Mouse (Mus musculus) olfactory bulb, adult 2 months (tissue): ENCODE data around the gene Uqcr11. TPM values are rescaled to one million over a fixed set of nuclear protein-coding genes. Genes with fewer than 3 reads are reported as not detected.

ENCODE experiments used
- H3K27ac ChIP-seq: fragments of 200-500 bp; 2 replicates; pipeline ENCODE4 v1.5.1; 2012; ENCODE audit warnings: low read depth, low read length; ENCODE audit not compliant: insufficient read depth
- H3K4me1 ChIP-seq: fragments of 200-500 bp; 2 replicates; pipeline ENCODE4 v1.6.1; 2012; ENCODE audit warnings: low read length; ENCODE audit not compliant: control insufficient read depth, insufficient read depth
- H3K4me3 ChIP-seq: fragments of 200-500 bp; 2 replicates; pipeline ENCODE4 v1.5.1; 2012; ENCODE audit warnings: mild to moderate bottlenecking, low read depth, low read length, moderate library complexity; ENCODE audit not compliant: insufficient read depth
- CTCF ChIP-seq: fragments of 200-500 bp; IDR thresholded peaks from 2 replicates; pipeline ENCODE4 v1.5.1; 2012; ENCODE audit warnings: low read depth, mild to moderate bottlenecking, low read length, moderate library complexity; ENCODE audit not compliant: insufficient read depth
- POLR2A ChIP-seq: fragments of 200-500 bp; IDR thresholded peaks from 2 replicates; pipeline ENCODE4 v1.6.1; 2012; ENCODE audit warnings: mild to moderate bottlenecking, low read depth, low read length, moderate library complexity; ENCODE audit not compliant: insufficient read depth
- WGBS: fragments of 180-500 bp; shearing (Covaris S2); methylation state at CpG from one replicate; pipeline ENCODE4 v1.1.7; 2018; 5-methylcytosine and 5-hydroxymethylcytosine counted together
- polyA plus RNA-seq: library from polyadenylated mRNA; stranded (reverse); fragments of >200 nt; gene quantifications from 2 replicates; pipeline ENCODE4 v1.2.4, GENCODE M21; 2012; ENCODE audit warnings: low replicate concordance; ENCODE audit not compliant: missing spikeins, insufficient read depth, insufficient read length

Gene Uqcr11
- polyA plus RNA-seq, 1 experiment, result not detected

DNA sequence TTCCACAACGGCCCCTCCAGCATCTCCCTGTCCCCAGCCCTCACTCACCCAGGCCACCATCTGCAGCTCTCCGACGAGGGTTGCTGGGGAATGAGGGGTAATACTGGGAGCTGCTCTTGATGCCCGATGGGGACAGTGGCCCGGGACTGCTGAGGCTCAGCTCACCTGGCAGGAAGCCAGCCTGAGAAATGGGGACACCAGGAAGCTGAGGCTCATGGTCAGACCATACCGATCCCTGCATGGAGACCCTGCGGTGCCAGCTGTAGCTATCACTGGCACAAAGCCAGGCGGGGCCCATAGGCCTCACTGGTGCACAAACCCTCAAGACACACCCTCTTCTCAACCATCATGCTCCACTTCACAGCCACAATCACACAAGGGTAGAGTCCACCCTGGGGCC lies 12.8 kb upstream of the Uqcr11 start:
- no peak for TF ChIP-seq POLR2A
- TF ChIP-seq CTCF, result no peak
- H3K4me3 ChIP-seq, result no peak overlapping the region
- H3K4me1 ChIP-seq, result 0 out of 2 replicates have a peak, but pooled peaks cover 3% of the 10 kb centered on the region
- no peak overlapping the region for H3K27ac ChIP-seq
- WGBS, result 46% methylated on average over 8 of the region's 8 CpGs

DNA sequence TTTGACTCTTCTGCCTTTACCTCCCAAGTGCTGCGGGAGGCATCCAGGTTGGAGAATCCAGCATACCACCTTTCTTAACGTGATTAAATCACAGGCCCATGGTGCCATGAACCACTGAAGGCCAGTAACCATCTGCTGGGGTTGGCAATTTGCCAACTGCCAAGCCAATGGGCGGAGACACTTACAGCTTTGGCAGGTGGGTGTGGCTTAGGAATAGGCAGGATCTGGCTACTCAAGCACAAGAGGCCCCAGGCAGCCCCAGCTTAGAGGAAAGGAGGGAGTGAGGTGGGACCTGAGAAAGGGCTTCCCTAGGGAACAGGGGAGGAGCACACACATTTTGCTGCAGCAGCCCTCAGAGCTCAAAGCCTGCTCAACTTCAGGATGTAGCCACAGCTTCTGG lies 11.7 kb upstream of the Uqcr11 start:
- WGBS, result 42% methylated on average over 3 of the region's 3 CpGs
- TF ChIP-seq CTCF (no peak), POLR2A (no peak)
- Histone ChIP-seq H3K4me1 (0 out of 2 replicates have a peak, but pooled peaks cover 3% of the 10 kb centered on the region), H3K4me3 (no peak overlapping the region), H3K27ac (no peak overlapping the region)

DNA sequence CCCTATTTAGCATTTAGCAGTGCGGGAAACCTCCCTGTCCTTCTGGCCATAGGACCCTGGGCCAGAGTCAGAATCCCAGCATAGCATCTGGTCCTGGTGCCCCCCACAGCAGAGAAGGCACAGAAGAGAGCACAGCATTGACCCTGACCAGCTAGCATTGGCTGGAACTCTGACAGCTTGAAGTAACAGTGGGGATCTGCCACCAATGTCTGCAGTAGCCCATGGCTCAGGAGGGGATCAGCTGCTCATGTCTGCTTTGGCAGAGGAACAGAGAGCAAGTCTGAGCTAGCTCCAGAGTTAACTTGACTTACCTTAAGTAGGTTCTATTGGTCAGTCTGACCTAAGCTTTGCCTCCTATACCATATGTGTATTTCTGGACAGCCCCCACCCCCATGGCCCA lies 11.2 kb upstream of the Uqcr11 start:
- WGBS, result 85% methylated on average over 1 of the region's 1 CpGs
- TF ChIP-seq POLR2A (no peak), CTCF (no peak)
- Histone ChIP-seq H3K4me3 (no peak overlapping the region), H3K4me1 (peaks cover 6% of the 10 kb centered on the region; the same call in 1 of the 2 replicates), H3K27ac (no peak overlapping the region)

DNA sequence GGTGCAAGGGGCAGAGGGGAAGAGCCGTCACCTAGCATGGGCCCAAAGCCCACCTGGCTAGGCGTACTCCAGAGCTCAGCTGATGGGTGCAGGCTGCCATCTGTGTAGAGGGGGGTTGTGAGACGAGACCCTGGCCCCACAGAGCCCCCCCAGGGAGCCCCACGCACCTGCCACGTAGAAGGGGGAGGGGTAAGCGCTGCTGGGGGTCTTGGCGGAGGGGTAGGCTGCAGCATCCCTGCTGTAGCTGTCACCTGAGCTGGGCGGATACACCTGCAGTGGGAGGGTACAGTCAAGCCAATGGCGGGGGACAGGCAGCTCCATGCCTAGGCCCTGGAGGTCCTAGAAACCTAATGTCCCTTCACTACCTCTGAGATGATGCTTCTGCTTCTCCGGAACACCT lies 10.7 kb upstream of the Uqcr11 start:
- no peak for TF ChIP-seq CTCF
- no peak for TF ChIP-seq POLR2A
- 93% methylated on average over 10 of the region's 10 CpGs for WGBS
- no peak overlapping the region for H3K4me3 ChIP-seq
- no peak overlapping the region for H3K27ac ChIP-seq
- peaks cover 10% of the 10 kb centered on the region; the same call in 1 of the 2 replicates for H3K4me1 ChIP-seq

DNA sequence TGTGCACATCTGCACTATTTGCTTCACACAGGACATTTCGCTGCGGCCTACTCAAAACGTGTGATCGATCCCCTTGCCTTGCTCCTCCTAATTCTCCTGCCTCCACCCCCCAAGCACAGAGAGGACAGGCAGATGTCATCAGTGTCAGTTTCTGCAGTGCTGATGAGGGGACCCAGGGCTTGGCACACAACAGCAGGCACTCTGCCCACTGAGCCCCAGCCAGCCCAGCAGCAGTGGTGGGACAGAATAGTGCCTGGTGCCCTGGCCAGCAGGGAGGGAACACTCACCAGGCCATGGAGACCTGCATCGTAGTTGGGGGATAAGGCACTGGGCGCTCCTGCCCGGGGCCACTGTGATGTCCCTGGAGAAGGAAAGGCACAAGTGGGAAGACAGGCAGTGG lies 8.9 kb upstream of the Uqcr11 start:
- Histone ChIP-seq H3K4me1 (peaks cover 10% of the 10 kb centered on the region; the same call in 1 of the 2 replicates), H3K27ac (no peak overlapping the region), H3K4me3 (no peak overlapping the region)
- TF ChIP-seq CTCF (no peak), POLR2A (no peak)
- WGBS, result 77% methylated on average over 7 of the region's 7 CpGs

GRCm38 (mm10) chr10:80412656-80413541 lies 6.3 kb upstream of the Uqcr11 start:
- WGBS, result 51% methylated on average over 44 of the region's 44 CpGs
- Histone ChIP-seq H3K4me1 (peaks cover 7% of the 10 kb centered on the region; the same call in 1 of the 2 replicates), H3K27ac (peak overlapping the region; percentile 22; the same call in 1 of the 2 replicates), H3K4me3 (no peak overlapping the region)
- TF ChIP-seq POLR2A, result no peak
- no peak for TF ChIP-seq CTCF

DNA sequence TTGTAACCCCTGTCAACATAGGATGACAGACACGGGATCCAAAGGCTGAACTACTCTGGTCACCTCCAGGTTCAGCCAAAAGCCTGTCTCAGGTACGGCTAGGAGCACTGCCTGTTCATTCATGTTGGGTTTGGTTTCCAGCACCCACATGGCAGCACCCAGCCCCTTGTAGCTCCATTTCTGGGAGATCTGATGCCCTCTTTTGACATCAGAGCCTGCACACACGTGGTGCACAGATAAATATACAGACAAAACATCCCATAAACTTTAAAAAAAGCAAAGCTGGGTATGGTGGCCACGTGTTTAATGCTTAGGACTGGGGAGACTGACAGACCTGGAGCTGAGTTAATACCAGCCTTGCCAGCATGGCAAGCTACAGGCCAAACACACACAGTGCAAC lies 1.3 kb upstream of the Uqcr11 start:
- H3K4me1 ChIP-seq, result peaks cover 30% of the 10 kb centered on the region
- TF ChIP-seq POLR2A, result no peak
- TF ChIP-seq CTCF, result no peak
- no peak overlapping the region for H3K4me3 ChIP-seq
- no peak overlapping the region for H3K27ac ChIP-seq
- WGBS, result 52% methylated on average over 4 of the region's 4 CpGs

DNA sequence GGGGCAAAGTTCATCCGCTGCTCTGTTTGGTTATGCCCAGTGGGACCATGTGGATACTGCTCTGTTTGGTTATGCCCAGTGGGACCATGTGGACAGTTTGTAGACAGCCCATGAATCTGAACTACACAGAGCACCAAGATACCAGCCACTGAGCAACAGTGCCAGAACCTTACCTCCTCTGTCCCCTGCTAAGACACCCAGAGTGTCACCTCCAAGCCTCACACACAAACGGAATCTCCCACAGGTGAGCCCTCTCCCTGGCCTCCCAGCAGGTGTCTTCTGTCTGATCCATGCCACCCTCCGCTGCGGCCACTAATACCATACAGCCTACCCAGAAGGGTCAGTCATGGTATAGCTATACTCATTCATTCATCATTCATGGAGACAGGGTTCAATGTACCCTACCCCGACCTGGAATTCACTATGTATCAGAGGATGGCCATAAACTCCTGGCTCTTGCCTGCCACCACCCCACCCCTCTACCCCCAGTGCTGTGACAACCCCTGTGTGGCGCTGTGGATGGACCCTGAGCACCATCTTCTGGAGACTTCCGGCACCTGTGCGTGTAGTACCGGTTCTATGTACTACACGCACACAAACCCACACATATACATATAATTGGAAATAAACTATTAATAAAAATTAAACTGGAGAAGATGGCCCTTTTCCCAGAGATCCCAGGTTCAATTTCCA lies 1.0 kb downstream of the Uqcr11 start:
- H3K27ac ChIP-seq, result no peak overlapping the region
- H3K4me3 ChIP-seq, result peak overlapping the region; percentile 76
- peaks cover 25% of the 10 kb centered on the region for H3K4me1 ChIP-seq
- WGBS, result 43% methylated on average over 10 of the region's 10 CpGs
- TF ChIP-seq POLR2A (no peak), CTCF (no peak)

- Histone ChIP-seq H3K4me1 (peaks cover 32% of the 10 kb centered on the region), H3K27ac (no peak overlapping the region), H3K4me3 (no peak overlapping the region)
- WGBS, result 86% methylated on average over 4 of the region's 4 CpGs
- TF ChIP-seq POLR2A (no peak), CTCF (0 out of 2 replicates have a peak, but pooled peaks have one; percentile 13)
Observed at GRCm38 (mm10) chr10:80403044-80403692, 3.5 kb downstream of the Uqcr11 start.
